Mouse (Mus musculus) neutrophil, adult 65 days (primary cell): ENCODE measurements around the gene Ube2e3. TPM values are rescaled to one million over a fixed set of nuclear protein-coding genes. Genes with fewer than 3 reads are reported as not detected.

ENCODE experiments used
- total RNA-seq: library from RNA; stranded (reverse); gene quantifications from 2 replicates; pipeline ENCODE4 v1.2.4, GENCODE M21; 2023

Gene Ube2e3
- total RNA-seq = 27.8 and 36.0 TPM in 2 replicates

GRCm38 (mm10) chr2:78867726-78868510 is at the start of gene Ube2e3:
TSS of gene Ube2e3 (plus strand) at chr2:78868124.

